Mouse (Mus musculus) ES-E14 (cell line): Measurements from ENCODE around the gene Ddx46. TPM values are rescaled to one million over a fixed set of nuclear protein-coding genes. Genes with fewer than 3 reads are reported as not detected.

Experiments used
- DNase-seq: peaks from one replicate; pipeline ENCODE4 v3.0.0-alpha.2; 2013; ENCODE audit warnings: low read depth, low spot score
- H3K27ac ChIP-seq: 2 replicates; pipeline ENCODE4 v1.5.1; 2012; ENCODE audit warnings: low read depth, mild to moderate bottlenecking, low read length, moderate library complexity, mixed read lengths; ENCODE audit not compliant: poor library complexity, insufficient read depth, severe bottlenecking
- H3K36me3 ChIP-seq: 2 replicates; pipeline ENCODE4 v1.6.1; 2012; ENCODE audit warnings: mild to moderate bottlenecking, low read length, moderate library complexity, mixed read lengths; ENCODE audit not compliant: control insufficient read depth, poor library complexity, insufficient read depth, severe bottlenecking
- H3K4me1 ChIP-seq, 2 experiments: fragments of 150-350 bp in 1 of 2; sonication (generic) in 1 of 2; 2 replicates each; pipeline ENCODE4 v1.6.1; 2012; ENCODE audit warnings: low read length in 2 of 2, mild to moderate bottlenecking in 1 of 2, mixed read lengths in 1 of 2; ENCODE audit not compliant: control insufficient read depth in 2 of 2, insufficient read depth in 2 of 2, poor library complexity in 1 of 2
- H3K4me3 ChIP-seq, 2 experiments: fragments of 150-350 bp in 1 of 2; sonication (generic) in 1 of 2; 2 replicates each; pipeline ENCODE4 v1.5.1; 2012; ENCODE audit warnings: low read length in 2 of 2, low read depth in 1 of 2, mild to moderate bottlenecking in 1 of 2, mixed read lengths in 1 of 2; ENCODE audit not compliant: insufficient read depth in 1 of 2, poor library complexity in 1 of 2, severe bottlenecking in 1 of 2
- H3K9ac ChIP-seq: 2 replicates; pipeline ENCODE4 v1.6.1; 2012; ENCODE audit warnings: low read depth, mild to moderate bottlenecking, low read length, mixed read lengths; ENCODE audit not compliant: poor library complexity, insufficient read depth, severe bottlenecking
- H3K9me3 ChIP-seq: fragments of 150-350 bp; sonication (generic); 2 replicates; pipeline ENCODE4 v1.6.1; 2012; ENCODE audit warnings: low read depth, mild to moderate bottlenecking, low read length; ENCODE audit not compliant: control insufficient read depth, insufficient read depth
- CHD2 ChIP-seq: IDR thresholded peaks from 2 replicates; pipeline ENCODE4 v1.6.1; 2014; ENCODE audit warnings: mild to moderate bottlenecking, low read depth, low read length, inconsistent platforms
- HCFC1 ChIP-seq: IDR thresholded peaks from 2 replicates; pipeline ENCODE4 v1.6.1; 2012; ENCODE audit warnings: low read length, inconsistent platforms, borderline replicate concordance; ENCODE audit not compliant: insufficient read depth
- MAFK ChIP-seq: IDR thresholded peaks from 2 replicates; pipeline ENCODE4 v1.6.1; 2014; ENCODE audit warnings: mild to moderate bottlenecking, low read depth, low read length, inconsistent platforms; ENCODE audit not compliant: insufficient read depth
- ZC3H11A ChIP-seq: IDR thresholded peaks from 2 replicates; pipeline ENCODE4 v1.6.1; 2012; ENCODE audit warnings: low read depth, mild to moderate bottlenecking, inconsistent platforms, low read length, borderline replicate concordance
- ZNF384 ChIP-seq: IDR thresholded peaks from 2 replicates; pipeline ENCODE4 v1.6.1; 2012; ENCODE audit warnings: low read depth, low read length, inconsistent platforms
- in situ Hi-C, 2 experiments: fragments of 600-800 bp; cut with MboI; formaldehyde crosslinking; loops; one replicate each; pipeline ENCODE4 v1.15.1; 2025; ENCODE audit warnings: low sequenced_read_pairs in 2 of 2, inconsistent platforms in 1 of 2; ENCODE audit not compliant: unreplicated experiment in 2 of 2
- total RNA-seq: library from RNA; depleted of rRNA; stranded (reverse); fragments of 300-350 nt; gene quantifications from 2 replicates; pipeline ENCODE4 v1.2.3, GENCODE M21; 2012; rRNA removed

The Ddx46 gene
- total RNA-seq, 1 experiment = 56.4 TPM

- Histone ChIP-seq H3K27ac (peak overlapping the region; percentile 16; the same call in 1 of the 2 replicates), H3K36me3 (no peaks in the 10 kb centered on the region), H3K9ac (peak overlapping the region; percentile 86), H3K4me1 (peaks cover 0 to 2% of the 10 kb centered on the region in 2 experiments; a peak in 1 of 4 replicates), H3K9me3 (no peaks in the 10 kb centered on the region), H3K4me3 (peak overlapping the region; percentile 78 to 96)
- in situ Hi-C loops = no loop called here
- no peak for DNase-seq
- TF ChIP-seq ZNF384 (peak; percentile 81; the same call in 1 of the 2 replicates), CHD2 (no peak), MAFK (no peak)
These were observed 91.8 kb downstream of the Ddx46 start for GRCm38 (mm10) chr13:55726598-55727119.

- no peaks in the 10 kb centered on the region for H3K36me3 ChIP-seq
- peaks cover 0 to 2% of the 10 kb centered on the region in 2 experiments; a peak in 1 of 4 replicates for H3K4me1 ChIP-seq
- no peaks in the 10 kb centered on the region for H3K9me3 ChIP-seq
- H3K4me3 ChIP-seq = peak within 1 kb of the TSS; percentile 78 to 96
- DNase-seq = no peak
- peak within 1 kb of the TSS; percentile 16 for H3K27ac ChIP-seq
- H3K9ac ChIP-seq = peak within 1 kb of the TSS; percentile 86
- TF ChIP-seq HCFC1 (no peak), CHD2 (no peak), ZC3H11A (no peak), ZNF384 (no peak), MAFK (no peak)
- in situ Hi-C loops = no loop called here
These were observed 92.5 kb downstream of the Ddx46 start, which contains the start of gene Pcbd2 for GRCm38 (mm10) chr13:55727120-55727838. Gene Pcbd2 (plus strand): TSS chr13:55727368.

- TF ChIP-seq HCFC1 (0 out of 2 replicates have a peak, but pooled peaks have one; percentile 63), MAFK (no peak), ZNF384 (peak; percentile 91), ZC3H11A (0 out of 2 replicates have a peak, but pooled peaks have one; percentile 24)
- no peaks in the 10 kb centered on the region for H3K9me3 ChIP-seq
- peak overlapping the region; percentile 78 to 96 for H3K4me3 ChIP-seq
- DNase-seq = no peak
- in situ Hi-C loops = no loop called here
- H3K27ac ChIP-seq = no peak overlapping the region; the same call in 1 of the 2 replicates
- H3K36me3 ChIP-seq = no peaks in the 10 kb centered on the region
- H3K4me1 ChIP-seq = peaks cover 0 to 2% of the 10 kb centered on the region in 2 experiments; a peak in 1 of 4 replicates
- peak overlapping the region; percentile 86 for H3K9ac ChIP-seq
These were observed 93.0 kb downstream of the Ddx46 start for GRCm38 (mm10) chr13:55727839-55728238.

- DNase-seq = peak; percentile 55
- Histone ChIP-seq H3K9me3 (no peaks in the 10 kb centered on the region), H3K36me3 (no peaks in the 10 kb centered on the region), H3K4me3 (no peak overlapping the region), H3K4me1 (peaks cover 0 to 2% of the 10 kb centered on the region in 2 experiments; a peak in 1 of 4 replicates), H3K9ac (no peak overlapping the region), H3K27ac (no peak overlapping the region)
- in situ Hi-C loops = no loop called here
- TF ChIP-seq MAFK (0 out of 2 replicates have a peak, but pooled peaks have one; percentile 40), HCFC1 (no peak)
These were observed 95.9 kb downstream of the Ddx46 start for GRCm38 (mm10) chr13:55730716-55731115.

Other genes with a start within 250 kb of the Ddx46 start
- not detected in 2 replicates for gene Slc34a1, start 236.8 kb upstream of the Ddx46 start, total RNA-seq
- not detected in 2 replicates for gene Pfn3, start 219.8 kb upstream of the Ddx46 start, total RNA-seq
- not detected in 2 replicates for gene F12, start 208.2 kb upstream of the Ddx46 start, total RNA-seq
- gene Grk6, start 190.0 kb upstream of the Ddx46 start, total RNA-seq = 74.7 and 132 TPM in 2 replicates
- 2.5 and 5.8 TPM in 2 replicates for gene Prr7, start 170.8 kb upstream of the Ddx46 start, total RNA-seq
- 77.0 and 83.8 TPM in 2 replicates for gene Dbn1, start 146.9 kb upstream of the Ddx46 start, total RNA-seq
- gene Pdlim7, start 121.4 kb upstream of the Ddx46 start, total RNA-seq = 46.7 and 58.2 TPM in 2 replicates
- 0.98 and 1.7 TPM in 2 replicates for gene Dok3, start 105.7 kb upstream of the Ddx46 start, total RNA-seq
- 85.9 and 120 TPM in 2 replicates for gene Ddx41, start 98.4 kb upstream of the Ddx46 start, total RNA-seq
- gene Fam193b, start 63.9 kb upstream of the Ddx46 start, total RNA-seq = 50.8 and 77.5 TPM in 2 replicates
- 363 and 460 TPM in 2 replicates for gene Tmed9, start 61.3 kb upstream of the Ddx46 start, total RNA-seq
- gene B4galt7, start 35.1 kb upstream of the Ddx46 start, total RNA-seq = 21.0 and 24.3 TPM in 2 replicates
- 47.8 and 56.3 TPM in 2 replicates for gene Caml, start 12.0 kb upstream of the Ddx46 start, total RNA-seq
- 32.1 and 40.0 TPM in 2 replicates for gene B230219D22Rik, start 58.1 kb downstream of the Ddx46 start, total RNA-seq
- 56.9 and 61.5 TPM in 2 replicates for gene Txndc15, start 79.6 kb downstream of the Ddx46 start, total RNA-seq
- gene Pcbd2, start 92.3 kb downstream of the Ddx46 start, total RNA-seq = 9.2 and 10.8 TPM in 2 replicates
- not detected in 2 replicates for gene Catsper3, start 149.5 kb downstream of the Ddx46 start, total RNA-seq
- 0.26 and 1.0 TPM in 2 replicates for gene Pitx1, start 201.2 kb downstream of the Ddx46 start, total RNA-seq